Mouse (Mus musculus) testis, postnatal 10 days (tissue): Measurements from ENCODE around the gene Itga10.
"Not testable (repeated sequence)": the region's sequence is repeated elsewhere in the genome, so short reads cannot be mapped to it uniquely, and the experiment has no call there.

Experiments used
- DNase-seq: peaks from one replicate; pipeline ENCODE4 v3.0.0; 2021; ENCODE audit warnings: low spot score

Gene Itga10

GRCm38 (mm10) chr3:96645018-96645649 lies at the start of gene Itga10:
Gene Itga10, plus strand, starts transcription at chr3:96645584.
- peak; percentile 77 for DNase-seq

- DNase-seq: no peak
Measured at GRCm38 (mm10) chr3:96595661-96596060, 49.7 kb upstream of the Itga10 start.

GRCm38 (mm10) chr3:96596228-96596707 lies 49.1 kb upstream of the Itga10 start, which contains the start of gene Ankrd34a:
Gene Ankrd34a, plus strand, starts transcription at chr3:96596636.
- DNase-seq: peak; percentile 62

- no peak for DNase-seq
Measured at GRCm38 (mm10) chr3:96596855-96597254, 48.5 kb upstream of the Itga10 start.

GRCm38 (mm10) chr3:96597435-96597891 lies 47.9 kb upstream of the Itga10 start:
- peak; percentile 57 for DNase-seq

GRCm38 (mm10) chr3:96598156-96599068 lies 47.0 kb upstream of the Itga10 start:
- peak; percentile 81 for DNase-seq

- DNase-seq: no peak
Measured at GRCm38 (mm10) chr3:96599069-96599393, 46.4 kb upstream of the Itga10 start.

GRCm38 (mm10) chr3:96599411-96599810 lies 46.0 kb upstream of the Itga10 start:
- DNase-seq: no peak

- peak; percentile 93 for DNase-seq
Measured at GRCm38 (mm10) chr3:96600639-96601250, 44.6 kb upstream of the Itga10 start, which contains the start of gene Lix1l. Gene Lix1l, plus strand, starts transcription at chr3:96601149.

GRCm38 (mm10) chr3:96601251-96601787 lies 44.1 kb upstream of the Itga10 start:
- DNase-seq: peak; percentile 79

GRCm38 (mm10) chr3:96601941-96602703 lies 43.3 kb upstream of the Itga10 start:
- peak; percentile 59 for DNase-seq

GRCm38 (mm10) chr3:96602704-96603084 lies 42.7 kb upstream of the Itga10 start:
- no peak for DNase-seq

GRCm38 (mm10) chr3:96603311-96603710 lies 42.1 kb upstream of the Itga10 start:
- no peak for DNase-seq

- not testable (repeated sequence) for DNase-seq
Measured at GRCm38 (mm10) chr3:96606007-96606406, 39.4 kb upstream of the Itga10 start.

GRCm38 (mm10) chr3:96606618-96607017 lies 38.8 kb upstream of the Itga10 start:
- DNase-seq: no peak

GRCm38 (mm10) chr3:96617941-96618340 lies 27.4 kb upstream of the Itga10 start:
- DNase-seq: no peak

- no peak for DNase-seq
Measured at GRCm38 (mm10) chr3:96623201-96623600, 22.2 kb upstream of the Itga10 start.

- DNase-seq: peak; percentile 95
Measured at GRCm38 (mm10) chr3:96629729-96630600, 15.4 kb upstream of the Itga10 start, which contains the start of gene Rbm8a. Gene Rbm8a, plus strand, starts transcription at chr3:96629933.

- DNase-seq: no peak
Measured at GRCm38 (mm10) chr3:96632058-96632457, 13.3 kb upstream of the Itga10 start.

- no peak for DNase-seq
Measured at GRCm38 (mm10) chr3:96634015-96634414, 11.4 kb upstream of the Itga10 start.
